Mouse (Mus musculus): ENCODE data around the gene Smdt1.

DNA sequence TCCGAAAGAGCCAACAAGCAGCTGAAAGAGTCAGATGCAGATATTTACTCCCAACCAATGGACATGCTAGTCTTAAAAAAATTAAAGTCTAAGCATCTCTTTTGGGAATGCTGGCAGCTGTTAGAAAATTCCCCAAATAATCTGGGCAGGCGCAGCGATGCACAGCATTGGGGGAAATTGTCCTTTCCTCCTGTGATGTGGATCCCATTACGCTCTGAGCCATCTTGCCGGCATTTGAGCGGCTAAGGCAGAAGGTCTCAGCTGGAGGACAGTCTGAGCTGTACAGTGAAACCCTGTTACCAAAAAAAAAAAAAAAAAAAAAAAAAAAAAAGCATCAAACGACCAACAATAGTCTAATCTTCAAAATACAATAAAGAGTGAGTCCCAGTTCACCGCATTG is 16.6 kb upstream of the Smdt1 start:
- TF ChIP-seq POLR2A (IDR thresholded peaks at IDR 0.05; ENCODE audit: borderline replicate concordance, low read depth, low read length) (no peak), CTCF (IDR thresholded peaks at IDR 0.05; ENCODE audit: low read depth, low read length) (no peak)

Measured in bone marrow macrophage, adult 2 months (primary cell).